Mouse (Mus musculus) midbrain, embryonic 14.5 days (tissue): ENCODE measurements around the gene Slc9a1. TPM values are rescaled to one million over a fixed set of nuclear protein-coding genes. Genes with fewer than 3 reads are reported as not detected.

Experiments
- ATAC-seq: fragments of 200-750 bp; cut with Nextera tagmentation; 2 replicates; pipeline ENCODE4 v1.8.0; 2017; ENCODE audit warnings: moderate number of reproducible peaks, moderate library complexity; ENCODE audit not compliant: low FRiP score, low TSS enrichment
- DNase-seq: peaks from one replicate; pipeline ENCODE4 v3.0.0-alpha.2; 2015
- H3K27ac ChIP-seq: fragments of 300-500 bp; sonication (generic); replicated peaks from 2 replicates; pipeline ENCODE4 v1.5.1; 2014; ENCODE audit warnings: mild to moderate bottlenecking, low read depth, low read length, moderate library complexity
- H3K27me3 ChIP-seq: fragments of 300-500 bp; sonication (generic); 2 replicates; pipeline ENCODE4 v1.6.1; 2014; ENCODE audit warnings: low read length, control low read depth, mixed read lengths; ENCODE audit not compliant: control insufficient read depth, insufficient read depth
- H3K36me3 ChIP-seq: fragments of 300-500 bp; sonication (generic); 2 replicates; pipeline ENCODE4 v1.6.1; 2014; ENCODE audit warnings: low read length, control low read depth; ENCODE audit not compliant: control insufficient read depth, insufficient read depth
- H3K4me1 ChIP-seq: fragments of 300-500 bp; sonication (generic); 2 replicates; pipeline ENCODE4 v1.6.1; 2014; ENCODE audit warnings: mild to moderate bottlenecking, antibody characterized with exemption, low read length, control low read depth; ENCODE audit not compliant: control insufficient read depth, insufficient read depth
- H3K4me2 ChIP-seq: fragments of 300-500 bp; sonication (generic); 2 replicates; pipeline ENCODE4 v1.6.1; 2014; ENCODE audit warnings: mild to moderate bottlenecking, low read length, moderate library complexity
- H3K4me3 ChIP-seq: fragments of 300-500 bp; sonication (generic); replicated peaks from 2 replicates; pipeline ENCODE4 v1.5.1; 2014; ENCODE audit warnings: low read depth, low read length
- H3K9ac ChIP-seq: fragments of 300-500 bp; sonication (generic); replicated peaks from 2 replicates; pipeline ENCODE4 v1.6.1; 2014; ENCODE audit warnings: mild to moderate bottlenecking, low read length, moderate library complexity
- H3K9me3 ChIP-seq: fragments of 300-500 bp; sonication (generic); 2 replicates; pipeline ENCODE4 v1.6.1; 2016; ENCODE audit warnings: low read length, control low read depth, mixed read lengths; ENCODE audit not compliant: control insufficient read depth
- WGBS: fragments of 180-500 bp; shearing (Covaris S2); extraction: QIAGEN DNeasy Blood & Tissue Kit; methylation state at CpG from one replicate; pipeline ENCODE4 v1.1.7; 2014; 5-methylcytosine and 5-hydroxymethylcytosine counted together
- polyA plus RNA-seq: library from polyadenylated mRNA; unstranded; fragments of >200 nt; fragmentation: Nextera tagmentation; extraction: Ambion mirVana; gene quantifications from 2 replicates; pipeline ENCODE4 v1.2.1, GENCODE M21; 2014

The Slc9a1 gene
- polyA plus RNA-seq, 1 experiment from 2014 or later = 8.2 TPM

- no peaks in the 10 kb centered on the region for H3K9me3 ChIP-seq
- DNase-seq (peak; percentile 73), ATAC-seq (0 out of 2 replicates have a peak, but pooled peaks have one; percentile 8)
- peak overlapping the region; percentile 55 for H3K27ac ChIP-seq
- no peaks in the 10 kb centered on the region for H3K27me3 ChIP-seq
- 17% methylated on average over 17 of the region's 17 CpGs for WGBS
- no peak overlapping the region for H3K9ac ChIP-seq
- no peaks in the 10 kb centered on the region for H3K36me3 ChIP-seq
- H3K4me2 ChIP-seq = peak overlapping the region; percentile 35
- no peak overlapping the region for H3K4me3 ChIP-seq
- H3K4me1 ChIP-seq = peaks cover 6% of the 10 kb centered on the region; the same call in 1 of the 2 replicates
These were observed 63.2 kb downstream of the Slc9a1 start for GRCm38 (mm10) chr4:133432560-133433171.

- Histone ChIP-seq H3K4me3 (no peak overlapping the region), H3K36me3 (no peaks in the 10 kb centered on the region), H3K9me3 (no peaks in the 10 kb centered on the region), H3K27me3 (no peaks in the 10 kb centered on the region), H3K4me2 (no peak overlapping the region), H3K27ac (no peak overlapping the region), H3K4me1 (peaks cover 20% of the 10 kb centered on the region), H3K9ac (no peak overlapping the region)
- ATAC-seq (no peak), DNase-seq (no peak)
- 94% methylated on average over 11 of the region's 11 CpGs for WGBS
These were observed 66.4 kb downstream of the Slc9a1 start for GRCm38 (mm10) chr4:133435921-133436320.

GRCm38 (mm10) chr4:133439460-133440376 is 70.2 kb downstream of the Slc9a1 start:
- WGBS = 6% methylated on average over 17 of the region's 17 CpGs
- DNase-seq = peak; percentile 83

GRCm38 (mm10) chr4:133440377-133440795 is 70.9 kb downstream of the Slc9a1 start:
- H3K9ac ChIP-seq = peak overlapping the region; percentile 47; the same call in 1 of the 2 replicates
- peak; percentile 67; the same call in 1 of the 2 replicates for ATAC-seq
- DNase-seq = peak; percentile 63

More at GRCm38 (mm10) chr4:133439460-133440376, 70.2 kb downstream of the Slc9a1 start:
- Histone ChIP-seq H3K27ac (peak overlapping the region; percentile 87), H3K4me1 (peaks cover 15% of the 10 kb centered on the region), H3K4me2 (peak overlapping the region; percentile 50), H3K27me3 (no peaks in the 10 kb centered on the region), H3K4me3 (no peak overlapping the region), H3K9me3 (no peaks in the 10 kb centered on the region), H3K9ac (peak overlapping the region; percentile 47), H3K36me3 (no peaks in the 10 kb centered on the region)
- peak; percentile 77; the same call in 1 of the 2 replicates for ATAC-seq

GRCm38 (mm10) chr4:133442194-133442593 is 72.7 kb downstream of the Slc9a1 start:
- Histone ChIP-seq H3K36me3 (no peaks in the 10 kb centered on the region), H3K27ac (no peak overlapping the region), H3K9me3 (no peaks in the 10 kb centered on the region), H3K4me1 (peaks cover 15% of the 10 kb centered on the region), H3K4me2 (no peak overlapping the region), H3K27me3 (no peaks in the 10 kb centered on the region), H3K9ac (no peak overlapping the region), H3K4me3 (no peak overlapping the region)
- WGBS = 39% methylated on average over 3 of the region's 3 CpGs
- ATAC-seq = no peak
- no peak for DNase-seq

More at GRCm38 (mm10) chr4:133440377-133440795, 70.9 kb downstream of the Slc9a1 start:
- Histone ChIP-seq H3K4me3 (no peak overlapping the region), H3K4me1 (peaks cover 15% of the 10 kb centered on the region), H3K27ac (peak overlapping the region; percentile 87), H3K27me3 (no peaks in the 10 kb centered on the region), H3K9me3 (no peaks in the 10 kb centered on the region), H3K36me3 (no peaks in the 10 kb centered on the region), H3K4me2 (peak overlapping the region; percentile 50)
- 5% methylated on average over 6 of the region's 6 CpGs for WGBS

- 47% methylated on average over 5 of the region's 5 CpGs for WGBS
- ATAC-seq (no peak), DNase-seq (peak; percentile 32)
- no peak overlapping the region for H3K4me2 ChIP-seq
- peaks cover 15% of the 10 kb centered on the region for H3K4me1 ChIP-seq
- no peak overlapping the region for H3K4me3 ChIP-seq
- H3K9ac ChIP-seq = no peak overlapping the region
- no peaks in the 10 kb centered on the region for H3K9me3 ChIP-seq
- 0 out of 2 replicates have a peak overlapping the region, but pooled peaks have one; percentile 20 for H3K27ac ChIP-seq
- no peaks in the 10 kb centered on the region for H3K36me3 ChIP-seq
- H3K27me3 ChIP-seq = no peaks in the 10 kb centered on the region
These were observed 73.6 kb downstream of the Slc9a1 start for GRCm38 (mm10) chr4:133443085-133443484.

GRCm38 (mm10) chr4:133445727-133446126 is 76.2 kb downstream of the Slc9a1 start:
- WGBS = 94% methylated on average over 5 of the region's 5 CpGs

GRCm38 (mm10) chr4:133447366-133447765 is 77.9 kb downstream of the Slc9a1 start:
- Histone ChIP-seq H3K4me2 (no peak overlapping the region), H3K36me3 (no peaks in the 10 kb centered on the region), H3K9me3 (no peaks in the 10 kb centered on the region), H3K27ac (no peak overlapping the region), H3K4me3 (no peak overlapping the region), H3K9ac (no peak overlapping the region), H3K27me3 (no peaks in the 10 kb centered on the region), H3K4me1 (no peaks in the 10 kb centered on the region)
- 58% methylated on average over 5 of the region's 5 CpGs for WGBS
- ATAC-seq (no peak), DNase-seq (no peak)

More at GRCm38 (mm10) chr4:133445727-133446126, 76.2 kb downstream of the Slc9a1 start:
- H3K4me2 ChIP-seq = no peak overlapping the region
- DNase-seq (no peak), ATAC-seq (no peak)
- H3K9ac ChIP-seq = no peak overlapping the region
- H3K27ac ChIP-seq = no peak overlapping the region
- H3K4me1 ChIP-seq = no peaks in the 10 kb centered on the region
- no peaks in the 10 kb centered on the region for H3K9me3 ChIP-seq
- no peaks in the 10 kb centered on the region for H3K27me3 ChIP-seq
- H3K36me3 ChIP-seq = no peaks in the 10 kb centered on the region
- no peak overlapping the region for H3K4me3 ChIP-seq
